Mouse (Mus musculus) lung, embryonic 16.5 days (tissue): ENCODE measurements around the gene Tmem115. TPM values are rescaled to one million over a fixed set of nuclear protein-coding genes. Genes with fewer than 3 reads are reported as not detected.

Source experiments
- ATAC-seq: fragments of 200-750 bp; cut with Nextera tagmentation; 2 replicates; pipeline ENCODE4 v1.8.0; 2017; ENCODE audit warnings: low read depth, mild to moderate bottlenecking, moderate library complexity
- H3K27ac ChIP-seq: fragments of 300-500 bp; sonication (generic); 2 replicates; pipeline ENCODE4 v1.5.1; 2014; ENCODE audit warnings: mild to moderate bottlenecking, control low read depth, low read length
- H3K27me3 ChIP-seq: fragments of 300-500 bp; sonication (generic); 2 replicates; pipeline ENCODE4 v1.6.1; 2014; ENCODE audit warnings: low read depth, low read length, mixed read lengths; ENCODE audit not compliant: control insufficient read depth, insufficient read depth
- H3K36me3 ChIP-seq: fragments of 300-500 bp; sonication (generic); 2 replicates; pipeline ENCODE4 v1.6.1; 2014; ENCODE audit warnings: low read length; ENCODE audit not compliant: control insufficient read depth, insufficient read depth
- H3K4me1 ChIP-seq: fragments of 300-500 bp; sonication (generic); replicated peaks from 2 replicates; pipeline ENCODE4 v1.6.1; 2014; ENCODE audit warnings: low read length, mixed read lengths; ENCODE audit not compliant: control insufficient read depth, insufficient read depth
- H3K4me2 ChIP-seq: fragments of 300-500 bp; sonication (generic); 2 replicates; pipeline ENCODE4 v1.6.1; 2014; ENCODE audit warnings: low read depth, low read length, control low read depth
- H3K4me3 ChIP-seq: fragments of 300-500 bp; sonication (generic); 2 replicates; pipeline ENCODE4 v1.5.1; 2014; ENCODE audit warnings: mild to moderate bottlenecking, low read length, control low read depth
- H3K9ac ChIP-seq: fragments of 300-500 bp; sonication (generic); 2 replicates; pipeline ENCODE4 v1.6.1; 2014; ENCODE audit warnings: low read length, control low read depth
- H3K9me3 ChIP-seq: fragments of 300-500 bp; sonication (generic); 2 replicates; pipeline ENCODE4 v1.6.1; 2016; ENCODE audit warnings: low read length; ENCODE audit not compliant: control insufficient read depth
- WGBS: fragments of 180-500 bp; shearing (Covaris S2); extraction: QIAGEN DNeasy Blood & Tissue Kit; methylation state at CpG from one replicate; pipeline ENCODE4 v1.1.7; 2014; 5-methylcytosine and 5-hydroxymethylcytosine counted together
- polyA plus RNA-seq: library from polyadenylated mRNA; unstranded; fragments of >200 nt; fragmentation: Nextera tagmentation; extraction: Ambion mirVana; gene quantifications from 2 replicates; pipeline ENCODE4 v1.2.1, GENCODE M21; 2015

The Tmem115 gene
- polyA plus RNA-seq, 1 experiment from 2014 or later, result 39.4 TPM

- Histone ChIP-seq H3K27me3 (no peaks in the 10 kb centered on the region; the same call in 1 of the 2 replicates), H3K9ac (no peak overlapping the region), H3K4me1 (no peaks in the 10 kb centered on the region), H3K4me2 (no peak overlapping the region), H3K27ac (no peak overlapping the region), H3K9me3 (no peaks in the 10 kb centered on the region), H3K4me3 (no peak overlapping the region), H3K36me3 (no peaks in the 10 kb centered on the region)
- 11% methylated on average over 14 of the region's 14 CpGs for WGBS
- ATAC-seq, result no peak
Measured at GRCm38 (mm10) chr9:107514303-107514955, 19.3 kb upstream of the Tmem115 start.

DNA sequence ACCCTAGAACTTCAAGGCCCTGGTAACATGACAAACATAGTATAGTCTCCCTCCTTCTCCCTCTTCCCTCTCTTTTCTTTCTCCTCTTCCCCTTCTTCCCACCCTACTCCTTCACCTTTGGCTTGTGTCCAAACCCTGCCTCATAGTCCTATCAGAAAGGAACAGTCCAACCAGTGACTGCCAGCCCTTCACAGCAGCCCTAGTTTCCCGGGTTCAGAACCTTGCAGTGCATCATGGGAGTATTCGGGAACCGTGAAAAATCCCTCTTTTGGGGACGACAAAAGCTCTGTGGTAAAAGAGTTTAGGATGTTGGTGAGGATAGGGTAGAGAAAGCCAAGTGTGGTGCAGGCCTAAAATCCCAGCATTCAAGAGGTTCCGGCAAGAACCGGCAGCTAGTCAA is 13.4 kb upstream of the Tmem115 start:
- Histone ChIP-seq H3K36me3 (no peaks in the 10 kb centered on the region), H3K9ac (no peak overlapping the region), H3K4me3 (no peak overlapping the region), H3K27ac (no peak overlapping the region), H3K27me3 (peaks cover 4% of the 10 kb centered on the region), H3K9me3 (no peaks in the 10 kb centered on the region), H3K4me1 (peaks cover 9% of the 10 kb centered on the region), H3K4me2 (no peak overlapping the region)
- WGBS, result 57% methylated on average over 6 of the region's 6 CpGs
- ATAC-seq, result no peak

DNA sequence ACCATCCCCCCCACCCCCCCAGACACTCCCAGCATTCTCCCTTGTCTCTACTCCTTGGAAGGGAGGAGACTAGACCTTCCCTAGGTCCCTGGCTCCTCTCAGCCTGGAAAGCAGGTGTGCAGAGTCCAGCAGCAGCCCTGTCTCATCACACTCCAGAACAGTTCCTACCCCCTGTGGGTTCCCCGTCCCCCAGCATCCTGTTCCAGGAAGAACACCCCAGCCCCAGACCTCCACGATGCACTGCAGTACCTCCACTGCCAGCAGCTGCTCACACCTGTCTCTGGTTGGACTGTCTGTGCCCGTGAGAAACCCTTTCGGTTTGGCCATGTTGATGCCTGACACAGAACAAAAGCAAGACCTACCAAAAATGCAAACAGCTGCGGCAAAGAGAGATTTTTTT is 12.6 kb upstream of the Tmem115 start:
- peaks cover 13% of the 10 kb centered on the region for H3K27me3 ChIP-seq
- H3K9me3 ChIP-seq, result no peaks in the 10 kb centered on the region
- H3K4me1 ChIP-seq, result peaks cover 9% of the 10 kb centered on the region
- H3K4me2 ChIP-seq, result peak overlapping the region; percentile 51; the same call in 1 of the 2 replicates
- H3K27ac ChIP-seq, result no peak overlapping the region
- no peak for ATAC-seq
- no peak overlapping the region for H3K9ac ChIP-seq
- no peak overlapping the region for H3K4me3 ChIP-seq
- no peaks in the 10 kb centered on the region for H3K36me3 ChIP-seq
- 36% methylated on average over 5 of the region's 5 CpGs for WGBS

- Histone ChIP-seq H3K4me3 (peak overlapping the region; percentile 31), H3K4me1 (peaks cover 15% of the 10 kb centered on the region), H3K36me3 (no peaks in the 10 kb centered on the region), H3K9ac (peak overlapping the region; percentile 43), H3K27me3 (peaks cover 14% of the 10 kb centered on the region), H3K4me2 (peak overlapping the region; percentile 51), H3K27ac (no peak overlapping the region), H3K9me3 (no peaks in the 10 kb centered on the region)
- whole genome bisulfite sequencing, result 17% methylated on average over 25 of the region's 25 CpGs
- peak; percentile 31; the same call in 1 of the 2 replicates for ATAC-seq
Measured at GRCm38 (mm10) chr9:107521711-107522399, 11.9 kb upstream of the Tmem115 start.

- ATAC-seq, result no peak
- Histone ChIP-seq H3K4me2 (peak overlapping the region; percentile 51), H3K9ac (peak overlapping the region; percentile 43), H3K4me3 (no peak overlapping the region; the same call in 1 of the 2 replicates), H3K36me3 (no peaks in the 10 kb centered on the region), H3K4me1 (peaks cover 17% of the 10 kb centered on the region), H3K27me3 (peaks cover 18% of the 10 kb centered on the region), H3K27ac (no peak overlapping the region), H3K9me3 (no peaks in the 10 kb centered on the region)
- 24% methylated on average over 2 of the region's 2 CpGs for WGBS
Measured at GRCm38 (mm10) chr9:107522400-107522711, 11.4 kb upstream of the Tmem115 start.

GRCm38 (mm10) chr9:107526198-107527026 is 7.3 kb upstream of the Tmem115 start:
- WGBS, result 5% methylated on average over 44 of the region's 44 CpGs
- Histone ChIP-seq H3K27ac (no peak overlapping the region), H3K4me1 (peaks cover 17% of the 10 kb centered on the region), H3K9ac (peak overlapping the region; percentile 32; the same call in 1 of the 2 replicates), H3K4me2 (peak overlapping the region; percentile 61), H3K27me3 (peaks cover 27% of the 10 kb centered on the region), H3K4me3 (peak overlapping the region; percentile 43), H3K9me3 (no peaks in the 10 kb centered on the region), H3K36me3 (no peaks in the 10 kb centered on the region)
- peak; percentile 78 for ATAC-seq

- Histone ChIP-seq H3K4me2 (peak overlapping the region; percentile 95), H3K9ac (peak overlapping the region; percentile 90), H3K27ac (peak overlapping the region; percentile 74), H3K27me3 (no peaks in the 10 kb centered on the region), H3K4me3 (peak overlapping the region; percentile 86), H3K4me1 (peaks cover 21% of the 10 kb centered on the region), H3K36me3 (peaks cover 19% of the 10 kb centered on the region), H3K9me3 (no peaks in the 10 kb centered on the region)
- under 1% methylated on average over 40 of the region's 40 CpGs for WGBS
- ATAC-seq, result peak; percentile 1
Measured at GRCm38 (mm10) chr9:107534408-107535202, 860 bp downstream of the Tmem115 start.

DNA sequence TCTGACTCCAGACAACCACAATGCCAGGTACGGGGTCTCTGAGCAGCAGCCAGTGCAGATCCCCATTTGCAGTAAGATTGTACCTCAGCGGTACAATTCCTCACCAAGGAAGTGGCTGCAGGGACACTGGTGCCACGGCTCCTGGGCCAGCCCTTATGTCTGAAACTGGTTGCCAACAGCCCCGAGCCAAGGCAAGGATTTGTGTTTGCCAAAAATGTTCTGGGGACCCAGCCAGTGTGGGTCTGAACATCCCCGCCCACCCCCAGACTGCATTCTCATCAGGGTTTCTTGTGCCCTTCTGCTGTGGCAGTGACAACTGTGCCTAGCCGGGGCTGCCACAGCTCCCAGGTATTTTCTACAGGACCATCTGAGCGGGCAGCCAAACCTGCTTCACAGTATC is 4.5 kb downstream of the Tmem115 start:
- Histone ChIP-seq H3K27me3 (no peaks in the 10 kb centered on the region), H3K36me3 (peaks cover 23% of the 10 kb centered on the region), H3K4me1 (peaks cover 36% of the 10 kb centered on the region), H3K4me2 (no peak overlapping the region), H3K9me3 (no peaks in the 10 kb centered on the region), H3K27ac (no peak overlapping the region), H3K4me3 (no peak overlapping the region), H3K9ac (no peak overlapping the region)
- WGBS, result 86% methylated on average over 7 of the region's 7 CpGs
- ATAC-seq, result no peak
